Mouse (Mus musculus): Measurements from ENCODE around the gene Tmem126a.

- TF ChIP-seq POLR2A (IDR thresholded peaks at IDR 0.05; ENCODE audit: extremely low read depth, insufficient read depth, low read length) (no peak), CTCF (IDR thresholded peaks at IDR 0.05; ENCODE audit: low read depth, low read length) (no peak)
Observed at GRCm38 (mm10) chr7:90444206-90444605, 12.8 kb downstream of the Tmem126a start.
